Mouse (Mus musculus) embryonic facial prominence, embryonic 12.5 days (tissue): ENCODE data around the gene Kcnq2. TPM values are rescaled to one million over a fixed set of nuclear protein-coding genes. Genes with fewer than 3 reads are reported as not detected.

ENCODE experiments used
- ATAC-seq: fragments of 200-750 bp; cut with Nextera tagmentation; 2 replicates; pipeline ENCODE4 v1.8.0; 2017; ENCODE audit not compliant: insufficient number of reproducible peaks, insufficient read depth, low FRiP score, low TSS enrichment
- H3K27ac ChIP-seq: fragments of 300-500 bp; sonication (generic); 2 replicates; pipeline ENCODE4 v1.5.1; 2016; ENCODE audit warnings: mild to moderate bottlenecking
- H3K27me3 ChIP-seq: fragments of 300-500 bp; sonication (generic); 2 replicates; pipeline ENCODE4 v1.6.1; 2016; ENCODE audit warnings: mild to moderate bottlenecking, moderate library complexity
- H3K36me3 ChIP-seq: fragments of 300-500 bp; sonication (generic); 2 replicates; pipeline ENCODE4 v1.6.1; 2016; ENCODE audit warnings: mild to moderate bottlenecking
- H3K4me1 ChIP-seq: fragments of 300-500 bp; sonication (generic); 2 replicates; pipeline ENCODE4 v1.6.1; 2016
- H3K4me2 ChIP-seq: fragments of 300-500 bp; sonication (generic); replicated peaks from 2 replicates; pipeline ENCODE4 v1.6.1; 2016; ENCODE audit warnings: mild to moderate bottlenecking, moderate library complexity
- H3K4me3 ChIP-seq: fragments of 300-500 bp; sonication (generic); 2 replicates; pipeline ENCODE4 v1.5.1; 2016; ENCODE audit warnings: mild to moderate bottlenecking
- H3K9ac ChIP-seq: fragments of 300-500 bp; sonication (generic); 2 replicates; pipeline ENCODE4 v1.6.1; 2016; ENCODE audit warnings: mild to moderate bottlenecking, moderate library complexity
- H3K9me3 ChIP-seq: fragments of 300-500 bp; sonication (generic); 2 replicates; pipeline ENCODE4 v1.6.1; 2016; ENCODE audit warnings: mild to moderate bottlenecking, moderate library complexity
- WGBS: fragments of 180-500 bp; shearing (Covaris S2); methylation state at CpG from one replicate; pipeline ENCODE4 v1.1.7; 2016; 5-methylcytosine and 5-hydroxymethylcytosine counted together
- polyA plus RNA-seq: library from polyadenylated mRNA; unstranded; fragments of >200 nt; fragmentation: Nextera tagmentation; extraction: Ambion mirVana; gene quantifications from 2 replicates; pipeline ENCODE4 v1.2.1, GENCODE M21; 2016

The Kcnq2 gene
- polyA plus RNA-seq, 1 experiment from 2014 or later: 2.8 TPM

DNA sequence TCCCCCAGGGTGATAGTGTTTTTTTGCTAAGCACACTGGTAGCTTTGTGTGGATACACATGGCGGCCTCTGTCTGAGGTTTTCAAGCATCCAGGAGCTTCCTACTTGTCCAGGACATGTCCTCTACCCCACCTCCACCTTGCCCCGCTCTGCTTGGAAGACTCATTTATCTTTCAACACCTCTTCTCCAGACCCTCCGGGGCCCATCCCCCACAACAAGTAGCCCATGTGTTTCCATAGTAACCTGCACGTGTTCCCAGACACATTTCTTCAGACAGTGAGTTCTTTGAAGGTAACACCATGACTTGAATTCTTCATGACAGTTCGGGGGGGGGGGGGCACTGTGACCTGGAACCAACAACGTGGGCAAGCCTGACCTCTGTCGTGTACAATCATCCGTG lies 77.8 kb downstream of the Kcnq2 start:
- Histone ChIP-seq H3K27me3 (no peaks in the 10 kb centered on the region), H3K27ac (no peak overlapping the region), H3K9me3 (no peaks in the 10 kb centered on the region), H3K4me2 (no peak overlapping the region), H3K36me3 (no peaks in the 10 kb centered on the region), H3K4me3 (no peak overlapping the region), H3K4me1 (no peaks in the 10 kb centered on the region), H3K9ac (no peak overlapping the region)
- 53% methylated on average over 8 of the region's 8 CpGs for WGBS
- ATAC-seq: no peak

DNA sequence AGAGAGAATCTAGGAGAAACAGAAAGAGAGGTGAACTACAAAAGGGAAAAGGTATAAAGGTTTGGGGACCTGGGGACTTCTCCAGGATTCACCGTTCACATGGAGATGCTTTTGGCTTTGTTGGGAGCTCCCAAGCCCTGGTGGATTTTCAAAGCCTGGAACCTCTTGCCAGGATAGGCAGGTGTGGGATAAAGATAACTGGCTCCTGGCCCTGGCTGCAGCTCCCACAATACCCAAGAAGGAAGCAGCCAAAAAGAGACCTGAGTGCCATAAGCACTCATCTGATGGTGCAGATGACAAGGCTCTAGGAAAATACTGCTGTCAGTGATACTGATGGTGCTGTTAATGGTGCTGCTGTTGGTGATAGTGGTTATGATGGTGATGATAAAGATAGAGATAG lies 82.9 kb downstream of the Kcnq2 start:
- WGBS: 85% methylated on average over 1 of the region's 1 CpGs
- H3K9ac ChIP-seq: no peak overlapping the region
- no peaks in the 10 kb centered on the region for H3K36me3 ChIP-seq
- H3K4me3 ChIP-seq: no peak overlapping the region
- ATAC-seq: no peak
- no peaks in the 10 kb centered on the region for H3K4me1 ChIP-seq
- H3K27ac ChIP-seq: no peak overlapping the region
- H3K27me3 ChIP-seq: no peaks in the 10 kb centered on the region
- no peak overlapping the region for H3K4me2 ChIP-seq
- H3K9me3 ChIP-seq: no peaks in the 10 kb centered on the region

DNA sequence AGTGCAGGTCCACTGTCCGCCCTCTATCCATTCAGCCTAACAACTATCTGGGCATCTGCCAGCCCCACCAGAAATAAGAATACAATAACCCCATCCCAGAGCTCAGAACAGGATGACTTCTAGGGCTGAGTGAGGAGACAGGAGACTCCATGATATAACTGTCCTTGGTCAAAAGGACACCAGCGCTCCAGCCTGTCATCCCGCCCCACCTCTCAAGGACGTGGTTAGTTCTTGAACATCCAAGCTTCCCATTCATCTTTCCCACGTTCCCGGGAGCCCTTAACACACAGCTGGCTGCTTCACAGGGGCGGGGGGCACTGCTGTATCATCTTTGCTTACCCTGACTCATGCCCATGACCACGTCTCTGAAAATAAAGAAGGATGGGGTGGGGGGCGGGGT lies 86.1 kb downstream of the Kcnq2 start:
- ATAC-seq: no peak
- no peak overlapping the region for H3K4me2 ChIP-seq
- 86% methylated on average over 9 of the region's 9 CpGs for WGBS
- no peaks in the 10 kb centered on the region for H3K36me3 ChIP-seq
- no peaks in the 10 kb centered on the region for H3K27me3 ChIP-seq
- H3K4me1 ChIP-seq: peaks cover 3% of the 10 kb centered on the region; the same call in 1 of the 2 replicates
- no peak overlapping the region for H3K27ac ChIP-seq
- H3K9me3 ChIP-seq: no peaks in the 10 kb centered on the region
- no peak overlapping the region for H3K9ac ChIP-seq
- no peak overlapping the region for H3K4me3 ChIP-seq

DNA sequence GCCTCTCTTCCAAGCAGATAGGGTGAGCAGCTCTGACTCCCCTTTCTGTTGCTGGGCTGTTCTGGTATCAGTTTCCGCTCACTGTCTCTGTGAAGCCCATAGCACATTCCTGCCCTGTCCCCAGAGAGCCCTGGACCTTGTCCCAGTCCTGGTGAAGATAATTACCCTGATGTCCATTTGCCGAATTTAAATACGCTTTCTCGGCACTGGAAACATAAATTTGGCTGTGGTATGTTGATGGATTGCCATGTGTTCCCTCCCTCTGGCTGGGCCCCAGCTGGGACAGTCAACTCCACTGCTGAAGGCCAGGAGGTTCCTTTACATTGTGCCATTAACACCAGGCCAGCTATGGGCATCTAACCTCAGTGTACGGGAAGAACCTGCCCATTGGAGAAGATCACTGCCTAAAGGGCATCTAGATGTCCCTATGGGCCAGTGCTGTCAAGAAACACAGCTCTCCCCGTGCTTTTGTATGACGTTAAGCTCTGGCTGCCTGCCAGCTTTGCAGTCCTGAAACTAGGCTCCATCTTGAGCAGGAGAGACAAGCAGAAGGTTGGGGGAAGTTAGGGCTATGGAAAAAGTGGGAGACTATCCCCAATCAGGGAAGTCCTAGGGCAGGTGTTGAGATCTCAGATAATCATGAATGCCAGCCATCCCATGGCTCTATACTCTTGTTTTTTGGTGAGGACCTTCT lies 86.7 kb downstream of the Kcnq2 start:
- ATAC-seq: no peak
- H3K9me3 ChIP-seq: no peaks in the 10 kb centered on the region
- peaks cover 8% of the 10 kb centered on the region for H3K4me1 ChIP-seq
- no peaks in the 10 kb centered on the region for H3K36me3 ChIP-seq
- no peak overlapping the region for H3K9ac ChIP-seq
- no peaks in the 10 kb centered on the region for H3K27me3 ChIP-seq
- no peak overlapping the region for H3K4me3 ChIP-seq
- no peak overlapping the region for H3K27ac ChIP-seq
- no peak overlapping the region for H3K4me2 ChIP-seq
- 67% methylated on average over 7 of the region's 7 CpGs for WGBS

DNA sequence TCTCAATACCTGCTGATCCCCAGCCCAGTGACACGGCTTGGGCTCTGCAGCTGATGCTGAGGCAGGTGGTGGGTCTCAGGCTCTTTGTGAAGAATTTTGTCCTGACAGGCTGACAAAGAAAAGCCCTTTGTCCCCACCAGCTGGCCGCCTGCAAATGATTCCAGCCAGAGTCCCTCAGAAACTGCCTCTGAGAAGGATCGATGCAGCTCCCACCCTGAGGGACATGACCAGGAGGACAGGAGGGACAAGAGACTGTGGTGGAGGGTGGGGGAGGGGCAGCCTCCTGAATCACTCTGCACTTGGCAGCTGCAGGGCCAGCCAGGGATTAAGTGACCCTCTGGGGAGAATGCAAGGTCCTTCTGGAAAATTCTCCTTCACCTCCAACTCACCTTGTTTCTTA lies 91.1 kb downstream of the Kcnq2 start:
- no peak for ATAC-seq
- Histone ChIP-seq H3K4me2 (no peak overlapping the region), H3K4me3 (no peak overlapping the region), H3K9ac (no peak overlapping the region), H3K9me3 (no peaks in the 10 kb centered on the region), H3K4me1 (peaks cover 10% of the 10 kb centered on the region), H3K27me3 (peaks cover 23% of the 10 kb centered on the region), H3K27ac (no peak overlapping the region), H3K36me3 (no peaks in the 10 kb centered on the region)
- 4% methylated on average over 3 of the region's 3 CpGs for WGBS

DNA sequence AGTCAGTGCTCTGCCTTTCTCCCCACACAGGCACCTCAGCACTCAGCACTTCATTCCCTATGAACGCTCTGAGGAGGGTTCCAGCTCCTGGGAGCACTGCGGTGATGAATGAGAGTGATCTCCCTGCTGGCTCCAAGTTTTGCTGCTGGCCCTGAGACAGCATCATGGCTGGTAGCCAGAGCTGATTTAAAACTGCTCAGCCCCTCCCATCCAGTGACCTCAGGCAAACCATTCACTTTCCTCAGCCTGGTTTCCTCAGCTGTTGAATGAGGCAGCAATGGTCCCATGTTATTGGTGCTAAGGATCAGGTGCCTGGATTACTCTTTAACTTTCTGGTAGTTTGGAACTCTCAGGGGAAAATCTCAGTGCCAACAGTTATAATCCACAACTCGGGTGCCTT lies 91.7 kb downstream of the Kcnq2 start, which contains the start of gene Chrna4:
Gene Chrna4 (minus strand): TSS at position 110 of the 400 bp plus-strand sequence.
- 49% methylated on average over 3 of the region's 3 CpGs for WGBS
- no peak within 1 kb of the TSS for H3K9ac ChIP-seq
- no peak within 1 kb of the TSS for H3K27ac ChIP-seq
- ATAC-seq: no peak
- H3K4me2 ChIP-seq: no peak within 1 kb of the TSS
- H3K4me1 ChIP-seq: peaks cover 14% of the 10 kb centered on the region
- H3K27me3 ChIP-seq: peaks cover 28% of the 10 kb centered on the region
- no peak within 1 kb of the TSS for H3K4me3 ChIP-seq
- H3K36me3 ChIP-seq: no peaks in the 10 kb centered on the region
- no peaks in the 10 kb centered on the region for H3K9me3 ChIP-seq

DNA sequence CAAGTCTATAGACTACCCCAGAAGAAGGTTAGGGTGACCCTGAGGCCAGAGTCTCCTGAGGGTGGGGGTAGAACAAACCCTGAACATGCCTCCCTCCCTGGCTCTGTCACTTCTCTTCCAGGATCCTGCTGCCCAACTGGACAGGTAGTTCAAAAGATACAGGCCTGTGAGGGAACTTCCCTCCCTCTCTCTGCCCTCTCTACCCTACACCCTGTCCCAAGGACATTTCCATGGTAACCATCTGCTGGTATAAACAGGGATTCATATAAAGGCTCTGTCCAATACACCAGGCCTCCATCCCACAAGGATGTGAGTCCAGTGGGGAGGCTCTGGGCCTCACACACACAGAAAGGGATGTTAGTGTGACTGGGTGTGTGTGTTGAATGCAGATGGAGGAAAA lies 92.7 kb downstream of the Kcnq2 start:
- peaks cover 20% of the 10 kb centered on the region for H3K4me1 ChIP-seq
- 0 out of 2 replicates have a peak, but pooled peaks have one; percentile 22 for ATAC-seq
- no peak overlapping the region for H3K4me2 ChIP-seq
- no peaks in the 10 kb centered on the region for H3K36me3 ChIP-seq
- H3K27me3 ChIP-seq: peaks cover 39% of the 10 kb centered on the region
- no peak overlapping the region for H3K4me3 ChIP-seq
- H3K9ac ChIP-seq: no peak overlapping the region
- no peak overlapping the region for H3K27ac ChIP-seq
- no peaks in the 10 kb centered on the region for H3K9me3 ChIP-seq

DNA sequence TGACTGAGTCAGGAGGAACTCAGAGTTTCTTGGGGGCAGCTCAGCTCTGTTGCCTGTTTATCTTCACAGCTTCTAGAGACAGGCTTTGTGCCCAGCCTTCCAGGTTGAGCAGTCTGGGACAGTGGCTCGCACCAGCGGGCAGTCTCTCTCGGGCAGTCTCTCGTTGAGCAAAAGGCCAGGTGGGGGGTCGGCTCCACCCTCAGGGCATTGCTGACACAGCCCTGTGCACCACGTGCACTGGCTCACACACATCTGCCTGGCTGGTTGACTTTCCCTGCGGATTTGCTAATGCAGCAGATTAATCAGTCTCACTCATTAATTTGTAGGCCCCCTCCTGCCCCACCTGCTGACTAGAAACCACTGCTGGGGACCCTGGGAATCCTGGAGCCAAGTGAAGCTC lies 93.2 kb downstream of the Kcnq2 start:
- H3K36me3 ChIP-seq: no peaks in the 10 kb centered on the region
- peaks cover 20% of the 10 kb centered on the region for H3K4me1 ChIP-seq
- no peak overlapping the region for H3K4me2 ChIP-seq
- WGBS: 3% methylated on average over 7 of the region's 7 CpGs
- no peak overlapping the region for H3K4me3 ChIP-seq
- no peak overlapping the region for H3K9ac ChIP-seq
- peaks cover 43% of the 10 kb centered on the region for H3K27me3 ChIP-seq
- no peak for ATAC-seq
- no peaks in the 10 kb centered on the region for H3K9me3 ChIP-seq
- H3K27ac ChIP-seq: no peak overlapping the region

DNA sequence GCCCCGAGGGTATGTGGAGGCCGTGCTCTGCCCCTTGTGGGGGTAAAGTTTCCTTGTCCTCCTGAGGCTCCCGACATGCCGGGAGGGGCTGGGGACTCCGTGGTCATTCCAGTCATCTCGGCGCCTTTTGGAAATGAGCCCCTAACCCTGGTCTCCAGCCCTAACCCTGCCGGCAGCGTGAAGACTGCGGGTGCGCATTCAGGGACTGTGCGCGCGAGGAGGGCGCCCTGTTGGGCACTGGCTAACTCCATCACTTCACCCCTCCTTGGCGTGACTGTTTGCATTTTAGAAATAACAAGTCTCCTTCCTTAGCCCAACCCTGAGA lies 95.8 kb downstream of the Kcnq2 start:
- WGBS: under 1% methylated on average over 14 of the region's 16 CpGs
- peak overlapping the region; percentile 81 for H3K4me2 ChIP-seq
- H3K9me3 ChIP-seq: no peaks in the 10 kb centered on the region
- peak overlapping the region; percentile 60 for H3K9ac ChIP-seq
- peak overlapping the region; percentile 66 for H3K4me3 ChIP-seq
- H3K27me3 ChIP-seq: peaks cover 53% of the 10 kb centered on the region
- H3K27ac ChIP-seq: no peak overlapping the region
- ATAC-seq: no peak
- H3K4me1 ChIP-seq: peaks cover 20% of the 10 kb centered on the region
- H3K36me3 ChIP-seq: no peaks in the 10 kb centered on the region

DNA sequence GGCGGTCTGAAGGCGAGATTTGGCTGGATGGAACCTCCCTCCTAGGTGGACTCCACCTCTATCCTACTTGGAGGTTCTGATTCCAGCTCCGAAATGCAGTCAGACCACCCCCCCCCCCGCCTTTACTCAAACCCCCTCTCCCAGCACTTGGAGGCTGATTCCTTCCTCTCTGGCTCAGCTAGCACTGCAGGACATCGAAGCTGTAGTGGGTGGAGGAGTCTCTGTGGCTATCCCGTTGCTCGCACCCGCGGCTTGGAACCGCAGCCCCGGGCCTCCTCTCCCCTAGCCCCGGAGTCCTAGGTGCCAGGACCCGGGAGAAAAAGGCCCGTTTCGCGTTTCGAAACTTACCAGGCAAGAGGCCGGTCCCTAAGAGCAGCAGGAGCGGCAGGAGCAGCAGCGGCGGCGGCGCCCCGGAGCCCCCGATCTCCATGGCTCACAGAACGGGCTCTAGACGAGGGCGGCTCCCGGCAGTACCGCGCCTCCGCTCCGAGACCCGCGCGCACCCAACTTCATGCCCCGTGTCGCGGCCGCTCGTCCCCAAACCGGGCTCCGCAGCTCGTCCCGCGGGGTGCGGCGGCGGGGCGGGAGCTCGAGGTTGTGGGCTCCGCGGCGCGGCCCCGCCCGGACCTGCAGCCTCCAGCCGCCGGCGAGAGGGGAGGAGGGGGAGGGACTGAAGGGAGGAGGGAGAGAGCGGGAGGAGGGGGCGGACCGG lies 96.3 kb downstream of the Kcnq2 start:
- Histone ChIP-seq H3K27ac (no peak overlapping the region), H3K4me2 (peak overlapping the region; percentile 81), H3K9me3 (no peaks in the 10 kb centered on the region), H3K9ac (peak overlapping the region; percentile 60), H3K27me3 (peaks cover 53% of the 10 kb centered on the region), H3K4me3 (peak overlapping the region; percentile 66), H3K4me1 (peaks cover 15% of the 10 kb centered on the region), H3K36me3 (no peaks in the 10 kb centered on the region)
- WGBS: under 1% methylated on average over 47 of the region's 63 CpGs
- no peak for ATAC-seq

DNA sequence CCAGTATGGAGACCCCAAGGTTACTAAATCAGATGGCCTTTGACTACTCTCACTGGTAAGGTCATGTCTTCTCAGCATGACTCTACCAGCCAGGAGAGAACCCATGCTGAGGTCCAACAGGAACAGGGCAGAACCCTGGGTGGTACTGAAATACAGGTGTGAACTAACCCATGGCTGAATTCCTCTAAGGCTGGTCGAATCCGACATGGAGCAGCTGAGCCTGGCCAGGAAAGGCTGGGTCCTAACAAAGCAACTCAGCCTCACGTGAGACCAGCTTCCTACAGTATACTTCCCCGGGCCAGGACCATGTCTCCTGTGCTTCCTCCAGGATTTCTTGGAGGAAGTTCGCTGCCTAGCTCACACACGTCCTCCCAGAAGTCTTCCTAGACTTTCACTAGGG lies 98.5 kb downstream of the Kcnq2 start:
- H3K4me1 ChIP-seq: peaks cover 10% of the 10 kb centered on the region; the same call in 1 of the 2 replicates
- H3K27ac ChIP-seq: no peak overlapping the region
- H3K36me3 ChIP-seq: no peaks in the 10 kb centered on the region
- 74% methylated on average over 6 of the region's 6 CpGs for WGBS
- H3K9me3 ChIP-seq: no peaks in the 10 kb centered on the region
- no peak overlapping the region for H3K4me2 ChIP-seq
- no peak for ATAC-seq
- H3K27me3 ChIP-seq: peaks cover 56% of the 10 kb centered on the region
- no peak overlapping the region for H3K4me3 ChIP-seq
- H3K9ac ChIP-seq: no peak overlapping the region

DNA sequence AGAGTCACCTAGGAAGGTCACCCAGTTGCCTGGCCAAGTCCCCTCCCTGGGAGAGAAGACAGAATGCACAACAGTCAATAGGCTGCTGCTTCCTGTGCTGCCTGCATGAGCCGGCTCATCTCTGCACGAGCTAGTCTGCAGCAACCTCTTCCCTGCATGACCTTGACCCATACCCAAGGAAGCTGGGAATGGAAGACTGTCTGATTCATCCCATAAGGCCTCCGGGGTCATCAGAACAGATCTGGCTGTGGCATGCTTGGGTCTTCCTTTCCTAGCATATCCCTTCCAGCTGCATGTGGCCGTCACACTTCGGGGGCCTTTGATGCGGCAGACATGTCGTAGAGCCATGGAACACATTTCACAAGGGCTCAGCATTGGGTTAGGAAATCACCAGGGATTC lies 99.9 kb downstream of the Kcnq2 start:
- peaks cover 10% of the 10 kb centered on the region; the same call in 1 of the 2 replicates for H3K4me1 ChIP-seq
- H3K27ac ChIP-seq: no peak overlapping the region
- H3K9ac ChIP-seq: no peak overlapping the region
- H3K4me2 ChIP-seq: no peak overlapping the region
- ATAC-seq: no peak
- 74% methylated on average over 7 of the region's 7 CpGs for WGBS
- H3K9me3 ChIP-seq: no peaks in the 10 kb centered on the region
- no peaks in the 10 kb centered on the region for H3K36me3 ChIP-seq
- no peak overlapping the region for H3K4me3 ChIP-seq
- H3K27me3 ChIP-seq: peaks cover 45% of the 10 kb centered on the region
